Mouse (Mus musculus): ENCODE results near the gene Ctnna2.

- TF ChIP-seq CTCF (IDR thresholded peaks at IDR 0.05; ENCODE audit: low read depth) (no peak), EP300 (IDR thresholded peaks at IDR 0.05; ENCODE audit: low read depth) (no peak)
Measured at GRCm38 (mm10) chr6:77357748-77358470, 621.6 kb downstream of the Ctnna2 start.

Data from liver, postnatal 0 days (tissue).